Mouse (Mus musculus): ENCODE measurements around the gene Tmem54. TPM values are rescaled to one million over a fixed set of nuclear protein-coding genes. Genes with fewer than 3 reads are reported as not detected.

The Tmem54 gene
- polyA plus RNA-seq, 1 experiment from 2014 or later: 1.5 TPM

DNA sequence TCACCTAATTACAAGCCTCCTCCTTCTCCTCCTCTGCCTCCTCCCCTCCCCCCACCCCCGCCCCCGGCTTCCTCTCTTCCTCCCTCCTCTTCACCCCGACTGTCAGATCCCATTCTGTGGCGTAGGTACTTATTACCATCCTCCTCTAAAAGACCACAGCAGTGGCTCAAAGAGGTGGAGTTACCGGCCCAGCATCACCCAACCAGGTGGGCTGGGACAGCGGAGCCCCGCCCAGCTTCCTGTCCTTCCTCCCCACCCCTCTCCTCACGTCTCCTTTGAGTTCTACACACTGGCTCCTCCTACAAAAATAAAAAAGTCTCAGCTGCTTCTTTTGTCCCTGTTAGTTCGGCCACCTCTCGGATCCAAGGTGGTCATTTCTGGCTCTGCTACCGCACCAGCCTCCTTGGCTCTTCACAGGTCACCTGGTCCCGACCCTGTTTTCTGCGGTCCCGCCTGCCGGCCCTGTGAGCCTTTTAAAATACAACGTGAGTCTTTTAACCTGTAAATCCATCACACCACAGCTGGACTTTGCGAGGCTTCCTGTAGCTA, 25.5 kb downstream of the Tmem54 start:
- DNase-seq (ENCODE audit: low spot score) (no peak), ATAC-seq (replicated peaks; ENCODE audit: low FRiP score) (no peak)
- Histone ChIP-seq H3K27ac (ENCODE audit: low read depth, low read length) (no peak overlapping the region), H3K9ac (ENCODE audit: low read length) (peak overlapping the region; percentile 8; the same call in 1 of the 2 replicates), H3K27me3 (ENCODE audit: control insufficient read depth, insufficient read depth, low read length) (peaks cover 5% of the 10 kb centered on the region), H3K4me3 (ENCODE audit: low read depth, low read length) (peak overlapping the region; percentile 14; the same call in 1 of the 2 replicates), H3K4me2 (ENCODE audit: low read depth, low read length, severe bottlenecking) (peak overlapping the region; percentile 39; the same call in 1 of the 2 replicates), H3K36me3 (ENCODE audit: control insufficient read depth, insufficient read depth, low read length) (no peaks in the 10 kb centered on the region), H3K9me3 (ENCODE audit: control insufficient read depth, low read length) (no peaks in the 10 kb centered on the region), H3K4me1 (replicated peaks; ENCODE audit: control insufficient read depth, insufficient read depth, low read length) (peaks cover 6% of the 10 kb centered on the region; the same call in 1 of the 2 replicates)
- 9% methylated on average over 16 of the region's 17 CpGs for WGBS

GRCm38 (mm10) chr4:129134799-129135585, 29.6 kb downstream of the Tmem54 start:
- ATAC-seq (replicated peaks; ENCODE audit: low FRiP score) (0 out of 2 replicates have a peak, but pooled peaks have one; percentile 43), DNase-seq (ENCODE audit: low spot score) (peak; percentile 94)
- H3K9me3 ChIP-seq (ENCODE audit: control insufficient read depth, low read length): no peaks in the 10 kb centered on the region
- peaks cover 4% of the 10 kb centered on the region; the same call in 1 of the 2 replicates for H3K4me1 ChIP-seq (replicated peaks; ENCODE audit: control insufficient read depth, insufficient read depth, low read length)
- no peak overlapping the region for H3K4me2 ChIP-seq (ENCODE audit: low read depth, low read length, severe bottlenecking)
- no peaks in the 10 kb centered on the region for H3K36me3 ChIP-seq (ENCODE audit: control insufficient read depth, insufficient read depth, low read length)
- no peak overlapping the region for H3K9ac ChIP-seq (ENCODE audit: low read length)
- H3K27ac ChIP-seq (ENCODE audit: low read depth, low read length): no peak overlapping the region
- peaks cover 25% of the 10 kb centered on the region for H3K27me3 ChIP-seq (ENCODE audit: control insufficient read depth, insufficient read depth, low read length)
- WGBS: 9% methylated on average over 15 of the region's 15 CpGs
- no peak overlapping the region for H3K4me3 ChIP-seq (ENCODE audit: low read depth, low read length)

- H3K27me3 ChIP-seq (ENCODE audit: control insufficient read depth, insufficient read depth, low read length): peaks cover 25% of the 10 kb centered on the region
- no peaks in the 10 kb centered on the region for H3K36me3 ChIP-seq (ENCODE audit: control insufficient read depth, insufficient read depth, low read length)
- H3K4me2 ChIP-seq (ENCODE audit: low read depth, low read length, severe bottlenecking): no peak overlapping the region
- DNase-seq (ENCODE audit: low spot score) (peak; percentile 46), ATAC-seq (replicated peaks; ENCODE audit: low FRiP score) (no peak)
- WGBS: 67% methylated on average over 2 of the region's 2 CpGs
- H3K27ac ChIP-seq (ENCODE audit: low read depth, low read length): no peak overlapping the region
- H3K9ac ChIP-seq (ENCODE audit: low read length): no peak overlapping the region
- H3K9me3 ChIP-seq (ENCODE audit: control insufficient read depth, low read length): no peaks in the 10 kb centered on the region
- no peak overlapping the region for H3K4me3 ChIP-seq (ENCODE audit: low read depth, low read length)
- peaks cover 2% of the 10 kb centered on the region; the same call in 1 of the 2 replicates for H3K4me1 ChIP-seq (replicated peaks; ENCODE audit: control insufficient read depth, insufficient read depth, low read length)
Observed at GRCm38 (mm10) chr4:129135637-129136036, 30.3 kb downstream of the Tmem54 start.

DNA sequence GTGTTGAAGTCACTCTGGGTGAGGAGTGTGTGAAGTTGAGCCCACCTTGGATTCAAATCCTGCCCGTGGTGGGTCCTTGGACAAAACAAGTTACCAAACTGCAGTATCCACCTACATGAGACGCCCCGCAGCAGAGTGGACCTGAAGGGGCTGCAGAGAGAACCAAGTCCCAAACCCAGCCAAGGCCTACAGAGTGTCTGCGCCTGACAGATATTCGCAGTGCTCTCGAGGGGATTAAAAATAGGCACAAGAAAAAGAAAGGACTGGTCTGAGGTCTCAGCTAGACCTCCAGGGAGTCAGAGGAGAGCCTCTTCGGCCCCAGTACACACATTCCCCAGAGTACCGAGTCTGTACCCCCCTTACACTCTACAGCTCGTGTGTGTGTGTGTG, 30.8 kb downstream of the Tmem54 start:
- Histone ChIP-seq H3K36me3 (ENCODE audit: control insufficient read depth, insufficient read depth, low read length) (no peaks in the 10 kb centered on the region), H3K27me3 (ENCODE audit: control insufficient read depth, insufficient read depth, low read length) (peaks cover 25% of the 10 kb centered on the region), H3K9ac (ENCODE audit: low read length) (peak overlapping the region; percentile 70), H3K4me3 (ENCODE audit: low read depth, low read length) (peak overlapping the region; percentile 68), H3K27ac (ENCODE audit: low read depth, low read length) (no peak overlapping the region), H3K4me1 (replicated peaks; ENCODE audit: control insufficient read depth, insufficient read depth, low read length) (peaks cover 2% of the 10 kb centered on the region; the same call in 1 of the 2 replicates), H3K4me2 (ENCODE audit: low read depth, low read length, severe bottlenecking) (peak overlapping the region; percentile 90), H3K9me3 (ENCODE audit: control insufficient read depth, low read length) (no peaks in the 10 kb centered on the region)
- no peak for DNase-seq (ENCODE audit: low spot score)
- 28% methylated on average over 9 of the region's 9 CpGs for WGBS
- no peak for ATAC-seq (replicated peaks; ENCODE audit: low FRiP score)

GRCm38 (mm10) chr4:129136579-129137391, 31.4 kb downstream of the Tmem54 start, which contains the start of gene Fndc5:
TSS of gene Fndc5 (plus strand) at chr4:129136999.
- under 1% methylated on average over 19 of the region's 80 CpGs for WGBS
- Histone ChIP-seq H3K4me1 (replicated peaks; ENCODE audit: control insufficient read depth, insufficient read depth, low read length) (peaks cover 2% of the 10 kb centered on the region; the same call in 1 of the 2 replicates), H3K36me3 (ENCODE audit: control insufficient read depth, insufficient read depth, low read length) (no peaks in the 10 kb centered on the region), H3K27me3 (ENCODE audit: control insufficient read depth, insufficient read depth, low read length) (peaks cover 25% of the 10 kb centered on the region), H3K4me2 (ENCODE audit: low read depth, low read length, severe bottlenecking) (peak within 1 kb of the TSS; percentile 90), H3K4me3 (ENCODE audit: low read depth, low read length) (peak within 1 kb of the TSS; percentile 68), H3K9ac (ENCODE audit: low read length) (peak within 1 kb of the TSS; percentile 70), H3K27ac (ENCODE audit: low read depth, low read length) (no peak within 1 kb of the TSS), H3K9me3 (ENCODE audit: control insufficient read depth, low read length) (no peaks in the 10 kb centered on the region)
- no peak for DNase-seq (ENCODE audit: low spot score)
- peak; percentile 44 for ATAC-seq (replicated peaks; ENCODE audit: low FRiP score)

- no peak overlapping the region; the same call in 1 of the 2 replicates for H3K9ac ChIP-seq (ENCODE audit: low read length)
- H3K4me2 ChIP-seq (ENCODE audit: low read depth, low read length, severe bottlenecking): peak overlapping the region; percentile 90
- H3K9me3 ChIP-seq (ENCODE audit: control insufficient read depth, low read length): no peaks in the 10 kb centered on the region
- peak overlapping the region; percentile 68 for H3K4me3 ChIP-seq (ENCODE audit: low read depth, low read length)
- 42% methylated on average over 14 of the region's 14 CpGs for WGBS
- no peaks in the 10 kb centered on the region for H3K36me3 ChIP-seq (ENCODE audit: control insufficient read depth, insufficient read depth, low read length)
- H3K27ac ChIP-seq (ENCODE audit: low read depth, low read length): no peak overlapping the region
- DNase-seq (ENCODE audit: low spot score) (no peak), ATAC-seq (replicated peaks; ENCODE audit: low FRiP score) (no peak)
- peaks cover 2% of the 10 kb centered on the region; the same call in 1 of the 2 replicates for H3K4me1 ChIP-seq (replicated peaks; ENCODE audit: control insufficient read depth, insufficient read depth, low read length)
- H3K27me3 ChIP-seq (ENCODE audit: control insufficient read depth, insufficient read depth, low read length): peaks cover 25% of the 10 kb centered on the region
Observed at GRCm38 (mm10) chr4:129137392-129138321, 32.3 kb downstream of the Tmem54 start.

- Histone ChIP-seq H3K9ac (ENCODE audit: low read length) (no peak overlapping the region), H3K4me2 (ENCODE audit: low read depth, low read length, severe bottlenecking) (no peak overlapping the region), H3K27me3 (ENCODE audit: control insufficient read depth, insufficient read depth, low read length) (peaks cover 25% of the 10 kb centered on the region), H3K4me3 (ENCODE audit: low read depth, low read length) (no peak overlapping the region), H3K27ac (ENCODE audit: low read depth, low read length) (no peak overlapping the region), H3K36me3 (ENCODE audit: control insufficient read depth, insufficient read depth, low read length) (no peaks in the 10 kb centered on the region), H3K4me1 (replicated peaks; ENCODE audit: control insufficient read depth, insufficient read depth, low read length) (peaks cover 2% of the 10 kb centered on the region; the same call in 1 of the 2 replicates), H3K9me3 (ENCODE audit: control insufficient read depth, low read length) (no peaks in the 10 kb centered on the region)
- WGBS: 89% methylated on average over 5 of the region's 5 CpGs
- DNase-seq (ENCODE audit: low spot score) (no peak), ATAC-seq (replicated peaks; ENCODE audit: low FRiP score) (no peak)
Observed at GRCm38 (mm10) chr4:129139642-129140041, 34.3 kb downstream of the Tmem54 start.
